Mouse (Mus musculus): ENCODE measurements around the gene Gm10715. TPM values are rescaled to one million over a fixed set of nuclear protein-coding genes. Genes with fewer than 3 reads are reported as not detected.
"Not testable (repeated sequence)": the region's sequence is repeated elsewhere in the genome, so short reads cannot be mapped to it uniquely, and the experiment has no call there.

The Gm10715 gene
- not detected for total RNA-seq (2021)
- long read RNA-seq, experiment 1, result 0 reads
- long read RNA-seq, experiment 2, result 0 reads

- intact Hi-C loops (cut with DNase I; ENCODE audit: low total_unique reads); DNase-seq: not testable (repeated sequence)
These were observed at the start of gene Gm10715 for GRCm38 (mm10) chr9:3036577-3036976. Gene Gm10715 (plus strand): TSS chr9:3036877.

- DNase-seq; intact Hi-C loops (cut with DNase I; ENCODE audit: low total_unique reads): not testable (repeated sequence)
These were observed 36.2 kb upstream of the Gm10715 start, which contains the start of gene Gm10722 for GRCm38 (mm10) chr9:3000445-3000972. Gene Gm10722 (plus strand): TSS chr9:3000922.

DNA sequence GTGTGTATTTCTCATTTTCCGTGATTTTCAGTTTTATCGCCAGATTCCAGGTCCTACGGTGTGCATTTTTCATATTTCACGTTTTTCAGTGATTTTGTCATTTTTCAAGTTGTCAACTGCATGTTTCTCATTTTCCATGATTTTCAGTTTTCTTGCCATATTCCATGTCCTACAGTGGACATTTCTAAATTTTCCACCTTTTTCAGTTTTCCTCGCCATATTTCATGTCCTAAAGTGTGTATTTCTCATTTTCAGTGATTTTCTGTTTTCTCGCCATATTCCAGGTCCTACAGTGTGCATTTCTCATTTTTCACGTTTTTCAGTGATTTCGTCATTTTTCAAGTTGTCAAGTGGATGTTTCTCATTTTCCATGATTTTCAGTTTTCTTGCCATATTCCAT, 35.7 kb upstream of the Gm10715 start:
- DNase-seq; intact Hi-C loops (cut with DNase I; ENCODE audit: low total_unique reads): not testable (repeated sequence)

DNA sequence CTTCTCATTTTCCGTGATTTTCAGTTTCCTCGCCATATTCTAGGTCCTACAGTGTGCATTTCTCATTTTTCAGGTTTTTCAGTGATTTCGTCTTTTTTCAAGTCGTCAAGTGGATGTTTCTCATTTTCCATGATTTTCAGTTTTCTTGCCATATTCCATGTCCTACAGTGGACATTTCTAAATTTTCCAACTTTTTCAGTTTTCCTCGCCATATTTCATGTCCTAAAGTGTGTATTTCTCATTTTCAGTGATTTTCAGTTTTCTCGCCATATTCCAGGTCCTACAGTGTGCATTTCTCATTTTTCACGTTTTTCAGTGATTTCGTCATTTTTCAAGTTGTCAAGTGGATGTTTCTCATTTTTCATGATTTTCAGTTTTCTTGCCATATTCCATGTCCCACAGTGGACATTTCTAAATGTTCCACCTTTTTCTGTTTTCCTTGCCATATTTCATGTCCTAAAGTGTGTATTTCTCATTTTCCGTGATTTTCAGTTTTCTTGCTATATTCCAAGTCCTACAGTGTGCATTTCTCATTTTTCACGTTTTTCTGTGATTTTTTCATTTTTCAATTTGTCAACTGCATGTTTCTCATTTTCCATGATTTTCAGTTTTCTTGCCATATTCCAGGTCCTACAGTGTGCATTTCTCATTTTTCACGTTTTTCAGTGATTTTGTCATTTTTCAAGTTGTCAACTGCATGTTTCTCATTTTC, 34.6 kb upstream of the Gm10715 start:
- peak; percentile 92 for DNase-seq
- intact Hi-C loops (cut with DNase I; ENCODE audit: low total_unique reads), result not testable (repeated sequence)

- intact Hi-C loops (cut with DNase I; ENCODE audit: low total_unique reads); DNase-seq: not testable (repeated sequence)
These were observed 33.8 kb upstream of the Gm10715 start, which contains the start of gene Gm11168 for GRCm38 (mm10) chr9:3002794-3003396. Gene Gm11168 (plus strand): TSS chr9:3003346.

GRCm38 (mm10) chr9:3006179-3006578, 30.5 kb upstream of the Gm10715 start:
- intact Hi-C loops (cut with DNase I; ENCODE audit: low total_unique reads); DNase-seq: not testable (repeated sequence)

DNA sequence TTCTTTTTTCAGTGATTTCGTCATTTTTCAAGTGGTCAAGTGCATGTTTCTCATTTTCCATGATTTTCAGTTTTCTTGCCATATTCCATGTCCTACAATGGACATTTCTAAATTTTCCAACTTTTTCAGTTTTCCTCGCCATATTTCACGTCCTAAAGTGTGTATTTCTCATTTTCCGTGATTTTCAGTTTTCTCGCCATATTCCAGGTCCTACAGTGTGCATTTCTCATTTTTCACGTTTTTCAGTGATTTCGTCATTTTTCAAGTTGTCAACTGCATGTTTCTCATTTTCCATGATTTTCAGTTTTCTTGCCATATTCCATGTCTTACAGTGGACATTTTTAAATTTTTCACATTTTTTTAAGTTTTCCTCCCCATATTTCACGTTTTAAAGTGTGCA, 30.0 kb upstream of the Gm10715 start:
- intact Hi-C loops (cut with DNase I; ENCODE audit: low total_unique reads); DNase-seq: not testable (repeated sequence)

DNA sequence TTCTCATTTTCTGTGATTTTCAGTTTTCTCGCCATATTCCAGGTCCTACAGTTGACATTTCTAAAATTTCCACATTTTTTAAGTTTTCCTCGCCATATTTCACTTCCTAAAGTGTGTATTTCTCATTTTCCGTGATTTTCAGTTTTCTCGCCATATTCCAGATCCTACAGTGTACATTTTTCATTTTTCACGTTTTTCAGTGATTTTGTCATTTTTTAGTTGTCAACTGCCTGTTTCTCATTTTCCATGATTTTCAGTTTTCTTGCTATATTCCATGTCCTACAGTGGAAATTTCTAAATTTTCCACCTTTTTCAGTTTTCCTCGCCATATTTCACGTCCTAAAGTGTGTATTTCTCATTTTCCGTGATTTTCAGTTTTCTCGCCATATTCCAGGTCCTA, 29.4 kb upstream of the Gm10715 start:
- intact Hi-C loops (cut with DNase I; ENCODE audit: low total_unique reads); DNase-seq: not testable (repeated sequence)

GRCm38 (mm10) chr9:3009331-3009730, 27.3 kb upstream of the Gm10715 start:
- intact Hi-C loops (cut with DNase I; ENCODE audit: low total_unique reads); DNase-seq: not testable (repeated sequence)

GRCm38 (mm10) chr9:3012054-3012621, 24.5 kb upstream of the Gm10715 start:
- intact Hi-C loops (cut with DNase I; ENCODE audit: low total_unique reads); DNase-seq: not testable (repeated sequence)

GRCm38 (mm10) chr9:3012733-3013279, 23.9 kb upstream of the Gm10715 start, which contains the start of gene Gm10721:
Gene Gm10721 (plus strand): TSS chr9:3013140.
- DNase-seq; intact Hi-C loops (cut with DNase I; ENCODE audit: low total_unique reads): not testable (repeated sequence)

GRCm38 (mm10) chr9:3015354-3015753, 21.3 kb upstream of the Gm10715 start, which contains the start of gene Gm10720:
Gene Gm10720 (plus strand): TSS chr9:3015654.
- DNase-seq; intact Hi-C loops (cut with DNase I; ENCODE audit: low total_unique reads): not testable (repeated sequence)

- DNase-seq; intact Hi-C loops (cut with DNase I; ENCODE audit: low total_unique reads): not testable (repeated sequence)
These were observed 20.8 kb upstream of the Gm10715 start for GRCm38 (mm10) chr9:3015896-3016295.

DNA sequence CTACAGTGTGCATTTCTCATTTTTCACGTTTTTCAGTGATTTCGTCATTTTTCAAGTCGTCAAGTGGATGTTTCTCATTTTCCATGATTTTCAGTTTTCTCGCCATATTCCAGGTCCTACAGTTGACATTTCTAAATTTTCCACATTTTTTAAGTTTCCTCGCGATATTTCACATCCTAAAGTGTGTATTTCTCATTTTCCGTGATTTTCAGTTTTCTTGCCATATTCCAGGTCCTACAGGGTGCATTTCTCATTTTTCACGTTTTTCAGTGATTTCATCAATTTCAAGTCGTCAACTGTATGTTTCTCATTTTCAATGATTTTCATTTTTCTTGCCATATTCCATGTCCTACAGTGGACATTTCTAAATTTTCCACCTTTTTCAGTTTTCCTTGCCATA, 19.6 kb upstream of the Gm10715 start, which contains the start of gene Gm10719:
TSS of gene Gm10719 (plus strand) at position 301 of the 400 bp plus-strand sequence.
- intact Hi-C loops (cut with DNase I; ENCODE audit: low total_unique reads), result not testable (repeated sequence)

GRCm38 (mm10) chr9:3018944-3019343, 17.7 kb upstream of the Gm10715 start:
- peak; percentile 53 for DNase-seq
- intact Hi-C loops (cut with DNase I; ENCODE audit: low total_unique reads), result not testable (repeated sequence)

More for the DNA sequence above, 19.6 kb upstream of the Gm10715 start, which contains the start of gene Gm10719:
- not testable (repeated sequence) for DNase-seq

DNA sequence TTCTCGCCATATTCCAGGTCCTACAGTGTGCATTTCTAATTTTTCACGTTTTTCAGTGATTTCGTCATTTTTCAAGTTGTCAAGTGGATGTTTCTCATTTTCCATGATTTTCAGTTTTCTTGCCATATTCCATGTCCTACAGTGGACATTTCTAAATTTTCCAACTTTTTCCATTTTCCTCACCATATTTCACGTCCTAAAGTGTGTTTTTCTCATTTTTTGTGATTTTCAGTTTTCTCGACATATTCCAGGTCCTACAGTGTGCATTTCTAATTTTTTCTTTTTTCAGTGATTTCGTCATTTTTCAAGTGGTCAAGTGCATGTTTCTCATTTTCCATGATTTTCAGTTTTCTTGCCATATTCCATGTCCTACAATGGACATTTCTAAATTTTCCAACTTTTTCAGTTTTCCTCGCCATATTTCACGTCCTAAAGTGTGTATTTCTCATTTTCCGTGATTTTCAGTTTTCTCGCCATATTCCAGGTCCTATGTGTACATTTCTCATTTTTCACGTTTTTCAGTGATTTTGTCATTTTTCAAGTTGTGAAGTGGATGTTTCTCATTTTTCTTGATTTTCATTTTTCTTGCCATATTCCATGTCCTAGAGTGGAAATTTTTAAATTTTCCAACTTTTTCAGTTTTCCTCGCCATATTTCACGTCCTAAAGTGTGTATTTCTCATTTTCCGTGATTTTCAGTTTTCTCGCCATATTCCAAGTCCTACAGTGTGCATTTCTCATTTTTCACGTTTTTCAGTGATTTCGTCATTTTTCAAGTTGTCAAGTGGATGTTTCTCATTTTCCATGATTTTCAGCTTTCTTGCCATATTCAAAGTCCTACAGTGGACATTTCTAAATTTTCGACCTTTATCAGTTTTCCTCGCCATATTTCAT, 16.6 kb upstream of the Gm10715 start:
- intact Hi-C loops (cut with DNase I; ENCODE audit: low total_unique reads), result not testable (repeated sequence)
- DNase-seq, result peak; percentile 44

DNA sequence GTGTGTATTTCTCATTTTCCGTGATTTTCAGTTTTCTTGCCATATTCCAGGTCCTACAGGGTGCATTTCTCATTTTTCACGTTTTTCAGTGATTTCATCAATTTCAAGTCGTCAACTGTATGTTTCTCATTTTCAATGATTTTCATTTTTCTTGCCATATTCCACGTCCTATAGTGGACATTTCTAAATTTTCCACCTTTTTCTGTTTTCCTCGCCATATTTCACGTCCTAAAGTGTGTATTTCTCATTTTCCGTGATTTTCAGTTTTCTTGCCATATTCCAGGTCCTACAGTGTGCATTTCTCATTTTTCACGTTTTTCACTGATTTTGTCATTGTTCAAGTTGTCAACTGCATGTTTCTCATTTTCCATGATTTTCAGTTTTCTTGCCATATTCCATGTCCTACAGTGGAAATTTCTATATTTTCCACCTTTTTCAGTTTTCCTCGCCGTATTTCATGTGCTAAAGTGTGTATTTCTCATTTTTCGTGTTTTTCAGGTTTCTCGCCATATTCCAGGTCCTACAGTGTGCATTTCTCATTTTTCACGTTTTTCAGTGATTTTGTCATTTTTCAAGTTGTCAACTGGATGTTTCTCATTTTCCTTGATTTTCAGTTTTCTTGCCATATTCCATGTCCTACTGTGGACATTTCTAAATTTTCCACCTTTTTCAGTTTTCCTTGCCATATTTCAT, 14.2 kb upstream of the Gm10715 start:
- intact Hi-C loops (cut with DNase I; ENCODE audit: low total_unique reads); DNase-seq: not testable (repeated sequence)
